Mouse (Mus musculus): ENCODE data around the gene Zfp292. TPM values are rescaled to one million over a fixed set of nuclear protein-coding genes. Genes with fewer than 3 reads are reported as not detected.

The Zfp292 gene
- polyA plus RNA-seq, 1 experiment from 2014 or later, result 19.5 TPM

DNA sequence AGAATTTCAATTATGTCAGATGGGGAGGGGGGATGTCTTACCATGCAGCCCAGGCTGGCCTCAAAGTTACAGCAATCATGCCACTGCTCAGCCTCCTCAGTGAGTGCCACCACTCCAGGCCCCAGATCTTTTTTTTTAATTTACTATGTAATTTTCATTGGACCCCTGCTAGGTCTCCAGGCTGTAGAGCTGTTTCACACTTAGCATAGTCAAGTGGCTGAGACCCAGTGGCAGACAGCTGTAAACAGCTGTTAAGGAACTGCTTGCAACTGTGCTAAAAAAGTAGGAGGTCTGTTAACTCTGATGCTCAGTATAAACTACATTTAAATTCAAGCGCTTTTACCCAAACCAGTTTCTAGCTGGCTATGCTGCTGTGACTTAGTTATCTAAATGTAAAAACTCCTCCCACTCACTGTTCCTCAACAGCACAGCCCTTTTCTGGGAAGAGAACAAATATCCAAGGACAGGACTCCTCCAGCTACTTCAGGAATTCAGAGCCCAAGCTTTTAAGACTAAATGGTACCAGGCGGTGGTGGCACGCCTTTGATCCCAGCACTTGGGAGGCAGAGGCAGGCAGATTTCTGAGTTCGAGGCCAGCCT lies 9.8 kb downstream of the Zfp292 start:
- no peaks in the 10 kb centered on the region; the same call in none of the 2 replicates for H3K36me3 ChIP-seq (ENCODE audit: control insufficient read depth, insufficient read depth, low read length)
- no peak overlapping the region for H3K27ac ChIP-seq (ENCODE audit: low read depth, low read length)
- no peak for ATAC-seq (replicated peaks; ENCODE audit: insufficient number of reproducible peaks, low FRiP score, low TSS enrichment)
- no peaks in the 10 kb centered on the region for H3K27me3 ChIP-seq (ENCODE audit: control insufficient read depth, insufficient read depth, low read length)
- 87% methylated on average over 4 of the region's 4 CpGs for WGBS (ENCODE audit: insufficient replicate concordance)
- no peak overlapping the region for H3K4me2 ChIP-seq
- H3K4me1 ChIP-seq (ENCODE audit: control insufficient read depth, insufficient read depth, low read length), result peaks cover 10% of the 10 kb centered on the region; the same call in 1 of the 2 replicates
- no peaks in the 10 kb centered on the region for H3K9me3 ChIP-seq (replicated peaks; ENCODE audit: control insufficient read depth, low read length)
- H3K9ac ChIP-seq (ENCODE audit: low read depth, low read length), result no peak overlapping the region
- H3K4me3 ChIP-seq (ENCODE audit: low read depth, low read length), result no peak overlapping the region

DNA sequence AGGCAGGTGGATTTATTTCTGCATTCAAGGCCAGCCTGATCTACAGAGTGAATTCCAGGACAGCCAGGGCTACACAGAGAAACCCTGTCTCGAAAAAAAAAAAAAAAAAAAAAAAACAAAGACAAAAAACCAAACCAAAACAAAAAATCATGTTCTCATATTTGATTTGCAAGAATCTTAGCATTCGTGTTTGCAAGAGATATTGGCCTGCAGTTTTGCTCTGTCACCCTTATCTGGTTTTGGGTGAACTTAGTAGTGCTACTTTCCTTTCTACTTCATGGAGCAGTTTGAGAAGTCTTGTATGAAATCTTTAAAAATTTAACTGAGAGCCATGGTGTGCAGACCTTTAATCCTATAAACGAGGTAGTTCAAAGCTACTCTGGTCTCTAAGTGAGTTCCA lies 12.9 kb downstream of the Zfp292 start:
- Histone ChIP-seq H3K4me1 (ENCODE audit: control insufficient read depth, insufficient read depth, low read length) (peaks cover 7% of the 10 kb centered on the region; the same call in 1 of the 2 replicates), H3K9ac (ENCODE audit: low read depth, low read length) (no peak overlapping the region), H3K27ac (ENCODE audit: low read depth, low read length) (no peak overlapping the region), H3K27me3 (ENCODE audit: control insufficient read depth, insufficient read depth, low read length) (no peaks in the 10 kb centered on the region), H3K36me3 (ENCODE audit: control insufficient read depth, insufficient read depth, low read length) (no peaks in the 10 kb centered on the region), H3K4me2 (no peak overlapping the region), H3K4me3 (ENCODE audit: low read depth, low read length) (no peak overlapping the region), H3K9me3 (replicated peaks; ENCODE audit: control insufficient read depth, low read length) (no peaks in the 10 kb centered on the region)
- WGBS (ENCODE audit: insufficient replicate concordance), result 83% methylated on average over 3 of the region's 3 CpGs
- no peak for ATAC-seq (replicated peaks; ENCODE audit: insufficient number of reproducible peaks, low FRiP score, low TSS enrichment)

DNA sequence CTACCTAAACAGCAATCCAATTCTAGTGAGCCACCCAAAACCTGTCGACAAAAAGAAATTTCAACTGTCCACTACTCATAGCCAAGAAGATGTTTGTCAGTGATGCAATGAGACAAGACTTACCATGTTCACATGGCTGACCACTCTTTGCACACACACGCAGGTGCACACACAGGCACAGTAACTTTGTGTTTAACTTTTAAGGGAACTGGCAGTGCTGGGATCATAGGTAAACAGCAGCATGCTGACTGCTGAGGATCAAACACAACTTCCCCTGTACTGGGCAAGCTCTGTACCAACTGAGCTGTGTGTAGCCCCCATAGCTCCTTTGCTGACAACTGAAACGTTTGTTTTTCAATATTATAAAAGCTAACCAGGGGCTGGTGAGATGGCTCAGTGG lies 21.3 kb downstream of the Zfp292 start:
- no peak overlapping the region for H3K27ac ChIP-seq (ENCODE audit: low read depth, low read length)
- no peak for ATAC-seq (replicated peaks; ENCODE audit: insufficient number of reproducible peaks, low FRiP score, low TSS enrichment)
- WGBS (ENCODE audit: insufficient replicate concordance), result 87% methylated on average over 3 of the region's 3 CpGs

DNA sequence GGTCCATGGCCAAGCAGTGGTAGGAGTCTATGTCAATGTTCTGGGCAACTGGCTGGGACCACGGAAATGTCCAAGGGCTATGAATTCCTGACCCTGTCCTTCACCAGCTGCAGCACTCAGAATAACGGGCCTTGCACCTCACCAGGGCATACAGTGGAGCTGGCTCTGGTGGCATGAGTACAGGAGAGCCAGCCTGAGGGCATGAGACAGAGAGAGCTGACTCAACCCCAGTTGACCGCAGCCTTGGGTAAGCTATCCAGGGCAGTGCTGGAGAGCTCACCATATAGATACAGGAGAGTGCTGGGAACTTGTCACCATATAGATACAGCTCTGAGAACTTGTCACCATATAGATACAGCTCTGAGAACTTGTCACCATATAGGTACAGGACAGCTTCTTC lies 23.3 kb downstream of the Zfp292 start:
- Histone ChIP-seq H3K9me3 (replicated peaks; ENCODE audit: control insufficient read depth, low read length) (no peaks in the 10 kb centered on the region), H3K4me2 (no peak overlapping the region), H3K4me3 (ENCODE audit: low read depth, low read length) (no peak overlapping the region), H3K36me3 (ENCODE audit: control insufficient read depth, insufficient read depth, low read length) (no peaks in the 10 kb centered on the region), H3K9ac (ENCODE audit: low read depth, low read length) (no peak overlapping the region), H3K4me1 (ENCODE audit: control insufficient read depth, insufficient read depth, low read length) (peaks cover 2% of the 10 kb centered on the region; the same call in 1 of the 2 replicates), H3K27me3 (ENCODE audit: control insufficient read depth, insufficient read depth, low read length) (no peaks in the 10 kb centered on the region), H3K27ac (ENCODE audit: low read depth, low read length) (no peak overlapping the region)
- no peak for ATAC-seq (replicated peaks; ENCODE audit: insufficient number of reproducible peaks, low FRiP score, low TSS enrichment)
- 73% methylated on average over 3 of the region's 3 CpGs for WGBS (ENCODE audit: insufficient replicate concordance)

More for the DNA sequence above, 21.3 kb downstream of the Zfp292 start:
- no peaks in the 10 kb centered on the region for H3K9me3 ChIP-seq (replicated peaks; ENCODE audit: control insufficient read depth, low read length)
- H3K36me3 ChIP-seq (ENCODE audit: control insufficient read depth, insufficient read depth, low read length), result no peaks in the 10 kb centered on the region
- H3K4me1 ChIP-seq (ENCODE audit: control insufficient read depth, insufficient read depth, low read length), result peaks cover 2% of the 10 kb centered on the region; the same call in 1 of the 2 replicates
- no peak overlapping the region for H3K4me3 ChIP-seq (ENCODE audit: low read depth, low read length)
- no peaks in the 10 kb centered on the region for H3K27me3 ChIP-seq (ENCODE audit: control insufficient read depth, insufficient read depth, low read length)
- no peak overlapping the region for H3K9ac ChIP-seq (ENCODE audit: low read depth, low read length)
- no peak overlapping the region for H3K4me2 ChIP-seq

DNA sequence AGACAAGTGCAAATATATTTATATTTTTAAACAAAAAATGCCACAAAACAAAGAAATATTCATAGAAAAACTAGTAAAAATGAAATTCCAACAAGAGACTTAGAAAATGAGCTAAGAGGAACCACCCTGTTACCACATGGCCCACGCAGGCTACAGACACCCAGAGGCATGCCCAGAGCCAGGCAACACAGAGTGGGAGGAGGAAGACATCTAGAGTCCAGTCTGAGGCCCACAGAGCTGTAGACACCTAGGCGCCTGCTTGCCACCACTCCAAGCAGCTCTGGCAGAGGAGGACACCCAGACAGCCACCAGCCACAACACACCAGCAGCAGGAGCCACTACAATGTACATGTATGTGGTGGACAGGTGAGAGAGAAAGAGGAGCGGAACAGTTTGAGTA lies 23.9 kb downstream of the Zfp292 start:
- no peak overlapping the region for H3K9ac ChIP-seq (ENCODE audit: low read depth, low read length)
- no peak overlapping the region for H3K27ac ChIP-seq (ENCODE audit: low read depth, low read length)
- peaks cover 2% of the 10 kb centered on the region; the same call in 1 of the 2 replicates for H3K4me1 ChIP-seq (ENCODE audit: control insufficient read depth, insufficient read depth, low read length)
- no peaks in the 10 kb centered on the region for H3K9me3 ChIP-seq (replicated peaks; ENCODE audit: control insufficient read depth, low read length)
- H3K27me3 ChIP-seq (ENCODE audit: control insufficient read depth, insufficient read depth, low read length), result no peaks in the 10 kb centered on the region
- H3K4me2 ChIP-seq, result no peak overlapping the region
- ATAC-seq (replicated peaks; ENCODE audit: insufficient number of reproducible peaks, low FRiP score, low TSS enrichment), result no peak
- 90% methylated on average over 3 of the region's 3 CpGs for whole genome bisulfite sequencing (ENCODE audit: insufficient replicate concordance)
- no peak overlapping the region for H3K4me3 ChIP-seq (ENCODE audit: low read depth, low read length)
- H3K36me3 ChIP-seq (ENCODE audit: control insufficient read depth, insufficient read depth, low read length), result no peaks in the 10 kb centered on the region

DNA sequence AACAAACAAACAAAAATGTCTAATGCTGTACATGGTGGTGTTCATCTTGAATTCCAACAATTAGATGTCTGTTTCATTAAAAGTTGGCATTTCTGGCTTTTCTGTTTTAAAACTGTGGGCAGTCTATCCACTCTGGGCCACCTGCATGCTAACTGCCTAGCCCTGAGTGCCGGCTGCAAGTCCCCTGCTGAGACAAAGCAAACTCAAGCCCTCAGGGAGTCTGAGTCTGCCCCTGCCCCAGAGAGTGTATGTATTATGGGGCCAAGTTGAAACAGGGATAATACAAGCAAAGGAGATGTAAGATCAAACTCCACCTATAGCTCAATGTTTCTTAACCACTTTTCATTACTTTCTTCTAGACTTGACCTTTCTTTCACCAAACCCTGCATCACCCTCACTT lies 26.8 kb downstream of the Zfp292 start:
- H3K4me1 ChIP-seq (ENCODE audit: control insufficient read depth, insufficient read depth, low read length), result peaks cover 2% of the 10 kb centered on the region; the same call in 1 of the 2 replicates
- H3K36me3 ChIP-seq (ENCODE audit: control insufficient read depth, insufficient read depth, low read length), result no peaks in the 10 kb centered on the region
- 39% methylated on average over 1 of the region's 1 CpGs for WGBS (ENCODE audit: insufficient replicate concordance)
- H3K4me3 ChIP-seq (ENCODE audit: low read depth, low read length), result no peak overlapping the region
- no peak overlapping the region for H3K9ac ChIP-seq (ENCODE audit: low read depth, low read length)
- no peaks in the 10 kb centered on the region for H3K27me3 ChIP-seq (ENCODE audit: control insufficient read depth, insufficient read depth, low read length)
- no peak overlapping the region for H3K27ac ChIP-seq (ENCODE audit: low read depth, low read length)
- no peak overlapping the region for H3K4me2 ChIP-seq
- no peaks in the 10 kb centered on the region for H3K9me3 ChIP-seq (replicated peaks; ENCODE audit: control insufficient read depth, low read length)
- no peak for ATAC-seq (replicated peaks; ENCODE audit: insufficient number of reproducible peaks, low FRiP score, low TSS enrichment)

DNA sequence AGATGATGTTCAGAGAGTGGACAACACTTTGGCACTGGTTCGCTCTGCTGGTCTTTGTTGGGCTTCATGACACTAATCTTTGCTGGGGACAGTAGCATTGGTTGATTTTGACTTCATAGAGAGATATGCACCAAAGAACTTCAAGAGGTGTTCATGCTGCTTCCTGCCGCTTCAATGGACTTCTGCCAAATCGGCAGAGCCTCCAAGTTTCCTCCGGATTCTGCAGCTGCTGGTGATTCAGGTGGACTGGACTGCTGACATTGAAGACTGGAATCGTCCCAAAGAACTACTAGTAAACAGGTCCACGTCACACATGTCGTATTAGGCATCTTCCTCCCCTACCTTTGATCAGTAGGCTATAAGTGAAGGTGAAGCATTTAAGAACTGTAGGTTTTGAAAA lies 30.7 kb downstream of the Zfp292 start:
- Histone ChIP-seq H3K4me2 (no peak overlapping the region), H3K27me3 (ENCODE audit: control insufficient read depth, insufficient read depth, low read length) (no peaks in the 10 kb centered on the region), H3K4me3 (ENCODE audit: low read depth, low read length) (no peak overlapping the region), H3K36me3 (ENCODE audit: control insufficient read depth, insufficient read depth, low read length) (no peaks in the 10 kb centered on the region), H3K9me3 (replicated peaks; ENCODE audit: control insufficient read depth, low read length) (no peaks in the 10 kb centered on the region), H3K4me1 (ENCODE audit: control insufficient read depth, insufficient read depth, low read length) (no peaks in the 10 kb centered on the region), H3K9ac (ENCODE audit: low read depth, low read length) (no peak overlapping the region), H3K27ac (ENCODE audit: low read depth, low read length) (no peak overlapping the region)
- ATAC-seq (replicated peaks; ENCODE audit: insufficient number of reproducible peaks, low FRiP score, low TSS enrichment), result no peak
- WGBS (ENCODE audit: insufficient replicate concordance), result 94% methylated on average over 7 of the region's 7 CpGs

DNA sequence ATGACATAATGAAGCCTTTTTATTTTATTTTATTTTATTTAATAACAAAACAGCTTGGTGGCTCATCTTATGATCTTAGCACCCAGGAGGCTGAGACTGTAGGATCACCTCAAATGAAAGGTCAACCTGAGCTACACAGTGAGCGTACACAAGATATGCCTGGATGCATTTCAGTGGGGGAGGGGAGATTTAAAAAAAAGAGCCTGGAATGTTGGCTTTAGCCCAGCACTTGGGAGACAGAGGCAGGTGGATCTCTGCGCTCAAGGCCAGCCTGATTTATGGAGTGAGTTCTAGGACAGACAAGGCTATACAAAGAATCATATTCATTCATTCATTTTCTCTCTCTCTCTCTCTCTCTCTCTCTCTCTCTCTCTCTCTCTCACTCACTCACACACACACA lies 32.6 kb downstream of the Zfp292 start:
- 91% methylated on average over 2 of the region's 2 CpGs for WGBS (ENCODE audit: insufficient replicate concordance)
- H3K36me3 ChIP-seq (ENCODE audit: control insufficient read depth, insufficient read depth, low read length), result no peaks in the 10 kb centered on the region
- H3K9ac ChIP-seq (ENCODE audit: low read depth, low read length), result no peak overlapping the region
- H3K4me3 ChIP-seq (ENCODE audit: low read depth, low read length), result no peak overlapping the region
- no peak for ATAC-seq (replicated peaks; ENCODE audit: insufficient number of reproducible peaks, low FRiP score, low TSS enrichment)
- H3K9me3 ChIP-seq (replicated peaks; ENCODE audit: control insufficient read depth, low read length), result no peaks in the 10 kb centered on the region
- no peaks in the 10 kb centered on the region for H3K4me1 ChIP-seq (ENCODE audit: control insufficient read depth, insufficient read depth, low read length)
- H3K4me2 ChIP-seq, result no peak overlapping the region
- no peaks in the 10 kb centered on the region for H3K27me3 ChIP-seq (ENCODE audit: control insufficient read depth, insufficient read depth, low read length)
- H3K27ac ChIP-seq (ENCODE audit: low read depth, low read length), result no peak overlapping the region

DNA sequence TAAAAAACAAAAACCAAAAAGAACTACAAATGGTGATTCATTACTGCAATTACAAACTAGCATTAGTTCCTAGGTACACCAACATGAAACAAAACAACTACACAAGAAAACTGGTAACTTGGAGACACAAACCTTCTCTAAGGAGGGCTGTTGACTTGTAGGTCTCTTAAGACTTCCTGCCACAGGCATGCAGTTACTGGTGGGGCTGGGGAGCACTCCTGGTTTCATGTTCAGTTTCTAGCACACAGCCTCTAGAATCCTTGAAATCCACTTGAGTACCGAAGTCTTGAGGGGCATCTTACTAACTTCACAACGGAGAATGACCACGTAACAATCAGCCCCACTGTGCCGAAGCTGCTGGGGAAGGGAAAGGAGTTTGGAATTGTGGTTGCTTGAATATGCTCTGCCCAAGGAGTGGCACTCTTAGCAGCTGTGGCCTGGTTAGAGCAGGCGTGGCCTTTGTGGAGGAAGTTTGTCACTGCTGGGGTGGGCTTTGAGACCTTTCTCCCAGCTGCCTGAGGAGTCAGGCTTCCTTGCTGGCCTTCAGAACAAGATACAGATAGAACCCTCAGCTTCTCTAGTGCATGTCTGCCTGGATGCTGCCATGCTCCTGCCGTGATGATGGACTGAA lies 35.0 kb downstream of the Zfp292 start:
- Histone ChIP-seq H3K4me1 (ENCODE audit: control insufficient read depth, insufficient read depth, low read length) (no peaks in the 10 kb centered on the region), H3K4me3 (ENCODE audit: low read depth, low read length) (no peak overlapping the region), H3K4me2 (no peak overlapping the region), H3K9me3 (replicated peaks; ENCODE audit: control insufficient read depth, low read length) (no peaks in the 10 kb centered on the region), H3K9ac (ENCODE audit: low read depth, low read length) (no peak overlapping the region), H3K27me3 (ENCODE audit: control insufficient read depth, insufficient read depth, low read length) (no peaks in the 10 kb centered on the region), H3K27ac (ENCODE audit: low read depth, low read length) (no peak overlapping the region), H3K36me3 (ENCODE audit: control insufficient read depth, insufficient read depth, low read length) (no peaks in the 10 kb centered on the region)
- no peak for ATAC-seq (replicated peaks; ENCODE audit: insufficient number of reproducible peaks, low FRiP score, low TSS enrichment)
- 84% methylated on average over 6 of the region's 6 CpGs for WGBS (ENCODE audit: insufficient replicate concordance)
